Mouse (Mus musculus): ENCODE data around the gene Ppm1m. TPM values are rescaled to one million over a fixed set of nuclear protein-coding genes. Genes with fewer than 3 reads are reported as not detected.

Gene Ppm1m
- 43.8 TPM for polyA plus RNA-seq (2017; shearing (Covaris generic))

GRCm38 (mm10) chr9:106199535-106200272 is at the start of gene Ppm1m:
TSS of gene Ppm1m (minus strand) at chr9:106199746.

DNA sequence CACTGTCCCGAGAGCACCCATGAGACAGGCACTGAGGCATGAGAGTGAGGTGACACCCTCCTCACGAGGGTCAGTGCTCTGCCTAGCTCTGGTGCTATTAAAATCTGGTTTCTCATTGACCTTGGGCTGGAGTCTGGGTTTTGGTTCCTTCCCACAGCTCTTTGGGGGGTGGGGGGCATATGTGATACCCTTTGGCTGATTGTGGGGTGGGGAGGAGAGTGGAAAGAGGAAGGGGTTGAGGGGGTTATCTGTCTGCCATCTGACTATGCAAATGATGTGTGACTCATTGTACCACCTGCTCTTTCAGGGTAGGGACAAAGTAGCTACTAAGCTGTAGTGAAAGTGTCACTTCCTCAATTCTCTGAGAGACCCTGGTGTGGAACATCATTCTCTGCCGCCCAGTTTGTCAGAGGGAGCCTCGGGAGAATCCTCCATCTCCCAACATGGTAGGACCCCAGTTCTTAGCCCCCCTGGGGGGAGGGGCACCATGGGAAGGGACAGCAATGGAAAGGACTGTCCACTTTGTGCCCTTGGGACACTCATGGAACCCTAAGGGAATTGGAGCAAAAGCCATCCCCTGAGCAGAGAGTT is 22.8 kb upstream of the Ppm1m start, which contains the start of gene Tlr9:
Gene Tlr9, plus strand, starts transcription at position 338 of the 591 bp plus-strand sequence.

GRCm38 (mm10) chr9:106202819-106203636 is 3.5 kb upstream of the Ppm1m start, which contains the start of gene Twf2:
TSS of gene Twf2 (plus strand) at chr9:106203108.

DNA sequence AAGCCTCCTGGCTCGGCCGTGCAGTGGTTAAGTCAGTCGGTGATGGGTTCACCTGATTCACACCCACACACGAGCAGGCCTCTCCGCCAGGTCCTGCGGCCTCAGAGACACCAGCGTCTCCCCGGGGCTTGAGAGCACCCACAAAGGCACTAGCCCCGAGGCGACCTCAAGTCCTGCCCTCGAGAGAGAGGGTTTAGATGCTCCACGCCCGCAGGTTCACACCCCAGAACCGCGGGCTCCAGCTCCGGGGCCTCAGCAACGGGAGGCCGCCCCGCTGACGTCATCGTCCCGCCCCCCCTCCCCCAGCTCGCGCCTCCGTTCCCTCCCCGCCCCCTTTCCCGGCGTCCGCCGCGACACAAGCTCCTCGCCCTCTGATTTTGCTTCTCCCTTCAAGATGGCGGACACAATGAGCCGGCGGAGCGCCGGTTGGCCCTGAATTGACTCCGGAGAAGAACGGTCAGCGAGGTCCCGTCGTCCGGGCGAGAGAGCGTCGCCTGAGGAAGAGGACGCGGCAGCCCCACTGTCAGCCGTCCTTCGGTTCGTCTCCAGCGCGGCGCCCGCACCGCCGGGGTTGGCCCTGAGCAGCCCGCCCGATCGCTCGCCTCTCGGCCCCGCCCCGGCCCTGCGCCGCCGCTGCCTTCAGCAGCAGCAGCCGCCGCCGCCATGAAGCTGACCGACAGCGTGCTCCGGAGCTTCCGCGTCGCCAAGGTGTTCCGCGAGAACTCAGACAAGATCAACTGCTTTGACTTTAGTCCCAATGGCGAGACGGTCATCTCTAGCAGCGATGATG is 28.8 kb downstream of the Ppm1m start, which contains the start of gene Wdr82:
Gene Wdr82, plus strand, starts transcription at position 373 of the 790 bp plus-strand sequence.

GRCm38 (mm10) chr9:106158037-106158491 is 41.5 kb downstream of the Ppm1m start, which contains the start of gene Glyctk:
TSS of gene Glyctk (minus strand) at chr9:106158138.

Other genes starting within 250 kb of the Ppm1m start
- gene Col6a5, start 239.1 kb downstream of the Ppm1m start, polyA plus RNA-seq (2017; shearing (Covaris generic)), result 0.05 TPM
- gene Col6a4, start 103.0 kb downstream of the Ppm1m start, polyA plus RNA-seq (2017; shearing (Covaris generic)), result not detected
- gene Glyctk, start 41.6 kb downstream of the Ppm1m start, polyA plus RNA-seq (2017; shearing (Covaris generic)), result 3.6 TPM
- gene Wdr82, start 28.8 kb downstream of the Ppm1m start, polyA plus RNA-seq (2017; shearing (Covaris generic)), result 52.4 TPM
- 100 TPM for gene Twf2, start 3.4 kb upstream of the Ppm1m start, polyA plus RNA-seq (2017; shearing (Covaris generic))
- gene Tlr9, start 22.9 kb upstream of the Ppm1m start, polyA plus RNA-seq (2017; shearing (Covaris generic)), result not detected
- gene Alas1, start 48.9 kb upstream of the Ppm1m start, polyA plus RNA-seq (2017; shearing (Covaris generic)), result 24.7 TPM
- gene Poc1a, start 81.3 kb upstream of the Ppm1m start, polyA plus RNA-seq (2017; shearing (Covaris generic)), result 4.0 TPM
- 23.5 TPM for gene Dusp7, start 168.9 kb upstream of the Ppm1m start, polyA plus RNA-seq (2017; shearing (Covaris generic))
- 676 TPM for gene Rpl29, start 229.7 kb upstream of the Ppm1m start, polyA plus RNA-seq (2017; shearing (Covaris generic))
- 21.0 TPM for gene Acy1, start 238.6 kb upstream of the Ppm1m start, polyA plus RNA-seq (2017; shearing (Covaris generic))
- gene Abhd14b, start 247.7 kb upstream of the Ppm1m start, polyA plus RNA-seq (2017; shearing (Covaris generic)), result 6.1 TPM
- gene Abhd14a, start 247.9 kb upstream of the Ppm1m start, polyA plus RNA-seq (2017; shearing (Covaris generic)), result 17.2 TPM